Mouse (Mus musculus) neural tube, embryonic 15.5 days (tissue): ENCODE measurements around the gene Dock10. TPM values are rescaled to one million over a fixed set of nuclear protein-coding genes. Genes with fewer than 3 reads are reported as not detected.

ENCODE experiments used
- ATAC-seq: fragments of 200-750 bp; cut with Nextera tagmentation; 2 replicates; pipeline ENCODE4 v1.8.0; 2017; ENCODE audit warnings: mild to moderate bottlenecking, moderate TSS enrichment, moderate library complexity; ENCODE audit not compliant: low FRiP score
- H3K27ac ChIP-seq: fragments of 300-500 bp; sonication (generic); replicated peaks from 2 replicates; pipeline ENCODE4 v1.5.1; 2015; ENCODE audit warnings: mild to moderate bottlenecking, inconsistent platforms
- H3K27me3 ChIP-seq: fragments of 300-500 bp; sonication (generic); replicated peaks from 2 replicates; pipeline ENCODE4 v1.6.1; 2015; ENCODE audit warnings: inconsistent platforms
- H3K36me3 ChIP-seq: fragments of 300-500 bp; sonication (generic); 2 replicates; pipeline ENCODE4 v1.6.1; 2015; ENCODE audit warnings: inconsistent platforms
- H3K4me1 ChIP-seq: fragments of 300-500 bp; sonication (generic); 2 replicates; pipeline ENCODE4 v1.6.1; 2015; ENCODE audit warnings: inconsistent platforms
- H3K4me2 ChIP-seq: fragments of 300-500 bp; sonication (generic); 2 replicates; pipeline ENCODE4 v1.6.1; 2015; ENCODE audit warnings: inconsistent platforms, mild to moderate bottlenecking, moderate library complexity
- H3K4me3 ChIP-seq: fragments of 300-500 bp; sonication (generic); replicated peaks from 2 replicates; pipeline ENCODE4 v1.5.1; 2015; ENCODE audit warnings: mild to moderate bottlenecking, inconsistent platforms
- H3K9ac ChIP-seq: fragments of 300-500 bp; sonication (generic); replicated peaks from 2 replicates; pipeline ENCODE4 v1.6.1; 2015; ENCODE audit warnings: mild to moderate bottlenecking, inconsistent platforms
- H3K9me3 ChIP-seq: fragments of 300-500 bp; sonication (generic); replicated peaks from 2 replicates; pipeline ENCODE4 v1.6.1; 2016; ENCODE audit warnings: inconsistent platforms
- WGBS: fragments of 180-500 bp; shearing (Covaris S2); methylation state at CpG from one replicate; pipeline ENCODE4 v1.1.7; 2015; ENCODE audit warnings: mixed read lengths; 5-methylcytosine and 5-hydroxymethylcytosine counted together
- polyA plus RNA-seq: library from polyadenylated mRNA; unstranded; fragments of >200 nt; fragmentation: Nextera tagmentation; extraction: Ambion mirVana; gene quantifications from 2 replicates; pipeline ENCODE4 v1.2.1, GENCODE M21; 2015

Gene Dock10
- polyA plus RNA-seq, 1 experiment from 2014 or later, result 5.8 TPM

GRCm38 (mm10) chr1:80499264-80499663, 259.1 kb downstream of the Dock10 start:
- Histone ChIP-seq H3K4me2 (no peak overlapping the region), H3K27me3 (no peaks in the 10 kb centered on the region)

GRCm38 (mm10) chr1:80496360-80496759, 262.0 kb downstream of the Dock10 start:
- Histone ChIP-seq H3K27ac (no peak overlapping the region), H3K4me3 (no peak overlapping the region), H3K4me2 (no peak overlapping the region), H3K4me1 (no peaks in the 10 kb centered on the region), H3K36me3 (no peaks in the 10 kb centered on the region), H3K27me3 (no peaks in the 10 kb centered on the region), H3K9me3 (no peaks in the 10 kb centered on the region), H3K9ac (no peak overlapping the region)
- WGBS, result 94% methylated on average over 4 of the region's 4 CpGs
- no peak for ATAC-seq

More at GRCm38 (mm10) chr1:80499264-80499663, 259.1 kb downstream of the Dock10 start:
- Histone ChIP-seq H3K9ac (no peak overlapping the region), H3K27ac (no peak overlapping the region), H3K36me3 (no peaks in the 10 kb centered on the region), H3K4me1 (no peaks in the 10 kb centered on the region), H3K9me3 (no peaks in the 10 kb centered on the region), H3K4me3 (no peak overlapping the region)
- no peak for ATAC-seq
- WGBS, result 48% methylated on average over 7 of the region's 7 CpGs

DNA sequence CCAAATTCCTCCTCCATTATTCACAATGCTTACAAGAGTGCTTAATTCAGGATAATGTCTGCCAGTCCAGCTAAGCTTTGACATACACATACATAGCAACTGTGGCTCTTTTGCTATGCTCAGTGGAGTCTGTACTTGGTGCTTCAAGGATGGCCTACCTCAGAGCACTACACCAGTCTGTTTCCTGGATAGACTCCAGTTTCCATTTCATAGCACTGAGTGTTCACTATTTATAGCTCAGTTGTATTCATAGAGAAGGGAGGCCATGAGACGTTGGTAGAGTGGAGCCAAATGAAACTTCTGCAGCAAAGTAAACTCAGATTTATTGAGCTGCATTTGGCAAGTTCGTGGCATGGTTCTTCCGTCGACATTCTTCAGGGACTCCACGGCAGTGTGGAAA, 274.9 kb downstream of the Dock10 start:
- H3K9me3 ChIP-seq, result no peaks in the 10 kb centered on the region
- 75% methylated on average over 5 of the region's 5 CpGs for WGBS
- ATAC-seq, result no peak
- H3K9ac ChIP-seq, result no peak overlapping the region
- H3K27me3 ChIP-seq, result no peaks in the 10 kb centered on the region
- H3K4me3 ChIP-seq, result no peak overlapping the region
- H3K36me3 ChIP-seq, result no peaks in the 10 kb centered on the region
- H3K4me2 ChIP-seq, result no peak overlapping the region
- H3K4me1 ChIP-seq, result no peaks in the 10 kb centered on the region
- H3K27ac ChIP-seq, result no peak overlapping the region

GRCm38 (mm10) chr1:80474942-80475341, 283.4 kb downstream of the Dock10 start:
- no peak for ATAC-seq
- no peak overlapping the region for H3K27ac ChIP-seq
- no peaks in the 10 kb centered on the region for H3K36me3 ChIP-seq
- H3K4me2 ChIP-seq, result no peak overlapping the region
- H3K9ac ChIP-seq, result no peak overlapping the region
- no peaks in the 10 kb centered on the region for H3K4me1 ChIP-seq
- no peaks in the 10 kb centered on the region for H3K27me3 ChIP-seq
- 68% methylated on average over 1 of the region's 1 CpGs for WGBS
- H3K4me3 ChIP-seq, result no peak overlapping the region
- no peaks in the 10 kb centered on the region for H3K9me3 ChIP-seq

DNA sequence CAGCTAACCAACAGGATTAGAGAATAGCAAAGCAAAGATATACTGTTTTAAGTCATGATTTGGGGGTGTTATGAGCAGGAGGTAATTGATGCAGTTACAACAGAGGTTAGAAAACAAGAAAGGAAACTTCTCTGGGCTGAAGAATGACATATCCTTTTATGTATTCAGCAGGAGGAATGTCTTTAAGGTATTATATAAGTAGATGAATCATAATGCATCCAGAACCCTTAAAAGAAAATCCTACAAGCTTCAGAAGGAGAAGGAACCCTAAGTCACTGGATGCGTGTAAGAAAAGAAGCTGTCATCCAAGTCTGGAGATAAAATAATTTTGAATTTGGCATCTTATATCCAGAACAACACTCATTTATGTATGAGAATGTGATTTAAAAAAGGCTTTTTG, 285.9 kb downstream of the Dock10 start:
- WGBS, result 100% methylated on average over 1 of the region's 1 CpGs
- Histone ChIP-seq H3K4me1 (no peaks in the 10 kb centered on the region), H3K9ac (no peak overlapping the region), H3K27ac (no peak overlapping the region), H3K9me3 (no peaks in the 10 kb centered on the region), H3K36me3 (no peaks in the 10 kb centered on the region), H3K27me3 (no peaks in the 10 kb centered on the region), H3K4me2 (no peak overlapping the region), H3K4me3 (no peak overlapping the region)
- no peak for ATAC-seq

GRCm38 (mm10) chr1:80461348-80461747, 297.0 kb downstream of the Dock10 start, which contains the start of gene Gm45261:
TSS of gene Gm45261 (minus strand) at chr1:80461448.
- ATAC-seq, result no peak
- Histone ChIP-seq H3K27ac (no peak within 1 kb of the TSS), H3K4me2 (no peak within 1 kb of the TSS), H3K27me3 (no peaks in the 10 kb centered on the region), H3K9me3 (no peaks in the 10 kb centered on the region), H3K9ac (no peak within 1 kb of the TSS), H3K36me3 (no peaks in the 10 kb centered on the region), H3K4me1 (no peaks in the 10 kb centered on the region), H3K4me3 (no peak within 1 kb of the TSS)
- WGBS, result 87% methylated on average over 6 of the region's 6 CpGs

DNA sequence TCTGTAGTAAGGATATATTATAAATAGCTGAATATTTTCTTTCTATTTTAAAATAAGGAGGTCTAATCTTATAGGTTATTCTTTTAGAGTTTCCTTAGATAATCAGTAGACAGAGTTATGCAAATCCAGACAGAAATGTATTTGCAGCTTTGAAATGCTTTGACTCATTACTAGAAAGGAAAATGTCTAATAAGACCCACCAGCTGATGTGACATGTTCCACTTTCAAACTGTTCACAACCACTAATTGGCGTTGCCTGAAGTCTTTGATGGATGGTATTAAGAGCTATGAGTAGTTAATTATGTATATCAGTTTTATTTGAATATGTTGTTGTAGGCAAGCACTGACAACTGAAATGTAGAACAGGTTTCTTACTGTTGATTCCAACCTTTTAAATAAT, 298.4 kb downstream of the Dock10 start:
- Histone ChIP-seq H3K4me2 (no peak overlapping the region), H3K4me1 (no peaks in the 10 kb centered on the region), H3K36me3 (no peaks in the 10 kb centered on the region), H3K27me3 (no peaks in the 10 kb centered on the region), H3K9me3 (no peaks in the 10 kb centered on the region), H3K27ac (no peak overlapping the region), H3K4me3 (no peak overlapping the region), H3K9ac (no peak overlapping the region)
- WGBS, result 88% methylated on average over 1 of the region's 1 CpGs
- ATAC-seq, result no peak

DNA sequence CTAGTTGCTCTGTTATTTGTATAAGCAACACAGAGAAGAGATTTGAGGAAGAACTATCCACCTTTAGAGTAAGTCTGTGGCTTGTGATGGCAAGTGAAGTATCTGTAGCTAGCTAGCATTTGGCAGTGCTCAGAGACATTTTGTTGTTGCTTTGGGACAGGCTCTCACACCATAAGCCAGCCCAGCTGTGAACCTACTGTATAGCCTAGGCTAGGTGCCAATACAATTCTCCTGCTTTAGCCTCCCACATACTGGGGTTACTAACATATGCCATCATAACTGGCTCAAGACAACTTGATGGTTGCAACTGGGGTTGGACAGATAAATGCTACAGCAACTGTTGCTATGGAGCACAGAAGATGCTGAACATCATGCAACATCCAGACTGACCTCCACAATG, 298.9 kb downstream of the Dock10 start:
- Histone ChIP-seq H3K4me2 (no peak overlapping the region), H3K9me3 (no peaks in the 10 kb centered on the region), H3K4me1 (no peaks in the 10 kb centered on the region), H3K4me3 (no peak overlapping the region), H3K27me3 (no peaks in the 10 kb centered on the region), H3K27ac (no peak overlapping the region), H3K36me3 (no peaks in the 10 kb centered on the region), H3K9ac (no peak overlapping the region)
- ATAC-seq, result no peak

DNA sequence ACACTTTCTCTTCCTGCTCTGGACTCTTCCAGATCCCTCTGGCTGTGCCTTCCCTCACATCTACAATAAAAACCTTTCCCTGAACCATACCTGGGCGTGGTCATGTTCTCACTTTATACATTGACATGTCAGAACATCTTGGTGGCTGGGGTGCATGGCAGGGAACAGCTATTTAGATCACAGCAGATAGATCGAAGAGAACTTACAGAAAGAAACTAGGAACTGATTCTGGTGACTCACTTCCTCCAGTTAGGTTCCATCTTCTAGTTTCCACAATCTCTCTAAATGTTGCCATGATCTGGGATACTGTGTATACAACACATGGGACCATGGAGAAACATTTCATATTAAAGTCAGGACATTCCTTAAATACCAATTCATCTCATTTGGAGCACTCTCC, 304.4 kb downstream of the Dock10 start:
- Histone ChIP-seq H3K4me1 (no peaks in the 10 kb centered on the region), H3K9me3 (no peaks in the 10 kb centered on the region), H3K36me3 (no peaks in the 10 kb centered on the region), H3K27ac (no peak overlapping the region), H3K4me2 (no peak overlapping the region), H3K27me3 (no peaks in the 10 kb centered on the region), H3K9ac (no peak overlapping the region), H3K4me3 (no peak overlapping the region)
- 86% methylated on average over 2 of the region's 2 CpGs for WGBS
- no peak for ATAC-seq

- Histone ChIP-seq H3K4me3 (no peak overlapping the region), H3K27ac (no peak overlapping the region), H3K9ac (no peak overlapping the region), H3K4me1 (no peaks in the 10 kb centered on the region), H3K36me3 (no peaks in the 10 kb centered on the region), H3K9me3 (no peaks in the 10 kb centered on the region), H3K27me3 (no peaks in the 10 kb centered on the region), H3K4me2 (no peak overlapping the region)
- ATAC-seq, result no peak
- 88% methylated on average over 1 of the region's 1 CpGs for WGBS
Measured at GRCm38 (mm10) chr1:80451914-80452549, 306.3 kb downstream of the Dock10 start.
